Mouse (Mus musculus) brain, embryonic 18.5 days (tissue): Measurements from ENCODE around the gene Ina.
"Not testable (repeated sequence)": the region's sequence is repeated elsewhere in the genome, so short reads cannot be mapped to it uniquely, and the experiment has no call there.

ENCODE experiments used
- DNase-seq: peaks from one replicate; pipeline ENCODE4 v3.0.0-alpha.2; 2012; ENCODE audit warnings: low read depth, low spot score

The Ina gene

GRCm38 (mm10) chr19:46984726-46985622 is 29.5 kb upstream of the Ina start:
- DNase-seq: no peak

DNA sequence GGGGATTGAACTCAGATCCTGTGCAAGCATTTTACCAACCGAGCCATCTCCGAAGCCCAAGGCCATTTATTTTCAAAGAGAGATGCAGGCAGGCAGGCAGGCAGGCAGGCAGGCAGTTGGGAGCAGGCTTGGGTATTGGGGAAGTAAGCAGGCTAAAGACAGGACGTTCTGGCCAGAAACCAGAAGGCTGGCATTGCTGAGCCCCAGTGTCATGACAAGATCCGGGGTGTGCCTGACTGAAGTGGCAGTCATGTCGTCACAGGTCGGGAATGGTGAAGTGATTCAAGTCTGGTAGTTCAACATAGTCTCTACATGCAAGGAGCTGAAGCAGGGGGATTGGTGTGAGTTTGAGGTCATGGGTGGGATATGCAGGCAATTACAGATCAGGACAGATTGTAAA is 26.9 kb upstream of the Ina start:
- DNase-seq: no peak

GRCm38 (mm10) chr19:46988231-46989087 is 26.0 kb upstream of the Ina start:
- no peak for DNase-seq

- DNase-seq: no peak
Observed at GRCm38 (mm10) chr19:46989479-46990152, 24.9 kb upstream of the Ina start.

DNA sequence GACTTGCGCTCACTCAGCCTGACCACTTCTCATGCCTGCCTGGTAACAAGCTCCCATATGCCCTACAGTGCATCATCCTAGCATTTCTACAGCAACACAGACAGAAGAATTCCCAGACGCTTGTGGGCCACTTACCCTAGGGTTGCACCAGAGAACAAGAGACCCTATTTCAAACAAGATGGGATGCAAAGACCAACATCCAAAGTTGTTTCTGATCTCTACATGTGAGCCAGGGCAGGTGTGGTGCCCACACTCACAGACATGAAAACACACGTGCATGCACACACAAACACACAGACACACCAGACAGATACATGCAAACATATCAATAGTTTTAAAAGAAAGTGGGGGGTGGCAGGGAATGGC is 24.4 kb upstream of the Ina start:
- DNase-seq: no peak

DNA sequence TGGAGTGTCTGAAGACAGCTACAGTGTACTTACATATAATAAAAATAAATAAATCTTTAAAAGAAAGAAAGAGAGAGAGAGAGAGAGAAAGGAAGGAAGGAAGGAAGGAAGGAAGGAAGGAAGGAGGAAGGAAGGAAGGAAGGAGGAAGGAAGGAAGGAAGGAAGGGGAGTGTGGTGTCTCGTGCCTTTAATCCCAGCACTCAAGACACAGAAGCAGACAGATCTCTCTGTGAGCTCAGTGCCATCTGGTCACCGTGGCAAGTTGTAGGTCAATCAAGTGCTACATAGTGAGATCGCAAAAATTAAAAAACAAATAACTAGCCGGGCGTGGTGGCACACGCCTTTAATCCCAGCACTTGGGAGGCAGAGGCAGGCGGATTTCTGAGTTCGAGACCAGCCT is 23.9 kb upstream of the Ina start:
- not testable (repeated sequence) for DNase-seq

DNA sequence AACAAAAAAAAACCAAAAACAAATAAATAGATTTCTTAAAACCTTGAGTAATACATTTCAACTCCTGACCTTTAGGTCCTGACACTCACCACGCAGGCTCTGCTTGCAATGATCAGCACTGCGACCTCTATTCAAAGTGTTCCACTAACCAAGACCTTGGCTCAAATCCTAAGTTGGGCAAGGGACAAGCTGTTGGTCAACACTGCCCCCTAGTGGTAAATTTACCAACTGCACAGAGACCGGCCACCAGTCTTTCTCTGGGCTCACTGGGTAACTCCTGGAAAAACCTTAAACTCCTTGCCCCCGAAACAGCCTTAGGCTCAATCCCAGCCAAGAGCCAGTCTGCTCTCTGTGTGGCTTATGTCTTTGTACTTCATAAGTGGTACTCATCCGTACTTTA is 23.4 kb upstream of the Ina start:
- no peak for DNase-seq

GRCm38 (mm10) chr19:46992329-46992728 is 22.2 kb upstream of the Ina start:
- DNase-seq: not testable (repeated sequence)

DNA sequence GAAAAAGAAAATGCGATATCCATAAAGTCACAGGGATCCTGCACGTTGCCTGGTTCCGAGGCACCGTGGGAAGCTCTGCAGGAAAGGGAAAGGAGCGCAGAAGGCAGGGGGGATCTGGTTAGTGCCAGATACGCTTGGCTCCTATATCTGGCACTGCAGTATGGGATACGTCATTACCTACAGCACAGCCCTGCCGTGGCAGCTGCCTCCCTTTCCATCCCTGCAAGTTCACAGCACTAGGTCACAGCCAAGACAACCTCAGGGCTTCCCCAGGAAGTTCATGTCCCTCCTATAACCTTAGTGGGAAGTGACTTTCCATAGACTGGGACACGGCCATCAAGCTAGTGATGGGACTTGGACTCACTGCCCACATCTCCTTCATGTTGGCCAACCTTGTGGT is 18.4 kb upstream of the Ina start:
- no peak for DNase-seq

- DNase-seq: no peak
Observed at GRCm38 (mm10) chr19:46998168-46998870, 16.2 kb upstream of the Ina start.

DNA sequence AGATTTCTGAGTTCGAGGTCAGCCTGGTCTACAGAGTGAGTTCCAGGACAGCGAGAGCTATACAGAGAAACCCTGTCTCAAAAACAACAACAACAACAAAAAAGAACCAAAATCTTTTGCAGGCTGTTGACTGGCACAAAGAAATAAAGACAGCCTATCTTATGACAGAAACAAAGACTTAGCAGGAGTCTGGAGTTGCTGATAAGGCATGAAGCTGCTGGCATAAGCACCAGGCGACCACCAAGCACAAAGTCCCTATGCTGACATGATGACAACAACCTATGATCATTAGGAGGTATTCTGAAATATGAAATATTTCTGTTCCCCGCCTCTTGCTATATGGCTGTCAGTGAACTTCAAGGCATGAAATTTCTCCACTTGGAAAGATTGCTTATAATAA is 15.5 kb upstream of the Ina start:
- DNase-seq: no peak

- no peak for DNase-seq
Observed at GRCm38 (mm10) chr19:46999753-47000152, 14.7 kb upstream of the Ina start.

DNA sequence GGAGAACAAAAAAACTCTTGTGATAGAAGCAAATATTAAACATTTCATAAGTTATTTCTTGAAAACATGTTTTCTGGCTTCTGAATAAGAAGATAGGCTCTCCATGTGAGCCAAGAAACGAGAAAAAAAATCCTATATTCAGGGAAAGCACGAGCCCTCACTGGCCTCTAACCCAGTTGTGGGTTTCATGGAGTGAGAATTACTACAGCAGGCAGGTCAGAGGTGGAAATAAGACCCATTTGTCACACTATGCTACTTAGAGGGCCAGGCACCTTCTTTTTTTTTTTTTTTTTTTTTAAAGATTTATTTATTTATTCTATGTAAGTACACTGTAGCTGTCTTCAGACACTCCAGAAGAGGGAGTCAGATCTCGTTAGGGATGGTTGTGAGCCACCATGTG is 14.1 kb upstream of the Ina start:
- not testable (repeated sequence) for DNase-seq

GRCm38 (mm10) chr19:47003742-47004511 is 10.6 kb upstream of the Ina start:
- no peak for DNase-seq

DNA sequence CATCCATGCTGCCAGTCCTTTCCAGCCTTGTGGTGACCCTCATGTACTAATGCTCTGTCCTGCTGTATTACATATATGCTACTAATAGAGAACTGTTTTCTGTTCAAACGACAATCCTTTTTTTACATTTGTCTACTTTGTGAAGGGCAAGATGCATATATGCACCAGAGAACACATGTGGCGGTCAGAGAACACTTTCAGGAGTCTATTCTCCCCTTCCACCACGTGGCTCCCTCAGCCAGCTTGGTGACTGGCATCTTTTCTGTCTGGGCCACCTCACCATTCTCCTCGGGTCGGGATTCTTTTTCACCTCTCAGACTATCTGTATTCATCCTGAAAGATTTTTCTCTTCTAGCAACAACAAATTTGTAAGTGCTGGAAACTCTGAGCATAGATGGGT is 8.6 kb upstream of the Ina start:
- no peak for DNase-seq

GRCm38 (mm10) chr19:47006321-47006720 is 8.2 kb upstream of the Ina start:
- no peak for DNase-seq

DNA sequence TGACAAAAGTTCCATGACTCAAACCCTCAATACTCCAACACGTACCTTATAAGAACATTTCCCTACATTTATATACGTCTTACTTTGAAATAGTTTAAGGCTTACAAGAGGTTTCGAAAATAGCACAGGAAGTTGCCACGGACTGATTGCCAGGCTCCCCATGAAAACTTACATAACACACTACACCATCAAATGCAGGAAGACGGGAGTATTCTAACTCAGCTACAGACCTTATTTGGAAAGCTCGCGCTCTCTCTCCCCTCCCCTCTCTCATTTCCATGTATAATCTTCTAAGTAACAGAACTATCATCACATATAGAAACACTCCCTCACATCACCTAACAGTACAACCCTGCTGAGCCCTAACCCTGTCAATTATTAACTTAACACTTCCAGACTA is 5.1 kb upstream of the Ina start:
- DNase-seq: no peak

- no peak for DNase-seq
Observed at GRCm38 (mm10) chr19:47009943-47010342, 4.6 kb upstream of the Ina start.

DNA sequence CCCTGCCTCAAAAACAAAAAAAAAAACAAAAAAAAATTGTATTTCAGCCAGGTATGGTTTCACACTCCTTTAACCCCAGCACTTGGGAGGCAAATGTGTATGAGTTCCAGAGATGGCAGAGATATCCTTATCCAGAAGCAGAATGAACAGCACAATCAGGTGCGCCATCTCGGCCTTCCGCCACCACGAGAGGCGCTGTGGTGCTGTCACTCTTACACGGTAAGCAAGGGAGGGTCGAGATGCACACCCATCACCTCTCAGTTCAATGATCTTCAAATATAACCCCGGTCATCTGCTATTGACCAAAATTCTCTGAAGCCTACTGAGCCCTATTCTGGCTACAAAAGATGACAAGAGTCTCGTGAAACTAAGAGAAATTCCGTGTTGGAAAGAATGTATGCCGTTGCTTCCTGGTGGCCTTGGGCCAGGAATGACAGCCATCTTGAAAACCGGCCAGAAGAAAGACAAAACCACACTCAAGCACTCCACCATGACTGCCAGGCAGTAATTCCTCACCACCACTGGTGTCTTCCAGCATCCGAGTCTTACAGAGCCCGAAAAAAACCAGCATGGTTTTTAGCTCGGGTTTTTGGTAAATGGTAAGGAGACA is 1.9 kb upstream of the Ina start:
- DNase-seq: no peak
